Mouse (Mus musculus) adrenal gland, adult (tissue): ENCODE results near the gene Tcam1.
A peak's percentile ranks its signal among the peaks of the same experiment; 100 is the strongest.

Experiments used
- DNase-seq, 2 experiments: peaks; one replicate each; pipeline ENCODE4 v3.0.0; 2022 to 2023; ENCODE audit warnings: low spot score in 1 of 2; ENCODE audit not compliant: inconsistent age in 2 of 2

Gene Tcam1

DNA sequence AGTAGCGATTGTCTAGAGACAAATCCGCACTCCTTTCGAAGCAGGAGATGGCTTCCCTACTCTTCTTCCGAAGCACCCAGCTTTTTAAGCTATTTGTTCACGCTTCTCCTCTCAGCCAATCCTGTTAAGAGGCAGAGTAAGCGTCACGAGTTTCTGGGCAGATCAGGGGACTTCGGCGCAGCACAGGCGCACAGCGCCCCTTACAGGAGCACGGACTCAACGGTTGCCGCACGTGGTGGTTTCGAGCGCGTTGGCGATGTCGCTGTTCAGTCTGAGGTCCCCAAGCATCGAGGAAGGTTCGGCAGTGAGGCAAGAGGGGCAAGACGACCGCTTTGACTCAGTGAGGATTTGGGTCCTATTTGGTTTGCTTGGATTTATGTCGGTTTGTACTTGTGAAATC is at the start of gene Tcam1:
Tcam1 (plus strand) TSS at position 219 of the 400 bp plus-strand sequence.
- DNase-seq: peak; percentile 93 to 98

DNA sequence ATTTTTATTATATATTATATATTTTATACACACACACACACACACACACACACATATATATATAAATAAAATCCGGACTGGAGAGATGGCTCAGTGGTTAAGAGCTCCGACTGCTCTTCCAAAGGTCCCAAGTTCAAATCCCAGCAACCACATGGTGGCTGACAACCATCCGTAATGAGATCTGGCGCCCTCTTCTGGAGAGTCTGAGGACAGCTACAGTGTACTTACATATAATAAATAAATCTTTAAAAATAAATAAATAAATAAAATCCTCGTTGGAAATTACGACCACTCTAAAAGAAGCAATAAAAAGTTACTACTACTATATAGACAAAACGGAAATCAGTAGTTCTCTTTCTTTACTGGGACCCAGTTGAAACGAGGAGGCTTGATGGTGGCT is 42.5 kb upstream of the Tcam1 start:
- DNase-seq: peak in 1 of 2 experiments; percentile 32

DNA sequence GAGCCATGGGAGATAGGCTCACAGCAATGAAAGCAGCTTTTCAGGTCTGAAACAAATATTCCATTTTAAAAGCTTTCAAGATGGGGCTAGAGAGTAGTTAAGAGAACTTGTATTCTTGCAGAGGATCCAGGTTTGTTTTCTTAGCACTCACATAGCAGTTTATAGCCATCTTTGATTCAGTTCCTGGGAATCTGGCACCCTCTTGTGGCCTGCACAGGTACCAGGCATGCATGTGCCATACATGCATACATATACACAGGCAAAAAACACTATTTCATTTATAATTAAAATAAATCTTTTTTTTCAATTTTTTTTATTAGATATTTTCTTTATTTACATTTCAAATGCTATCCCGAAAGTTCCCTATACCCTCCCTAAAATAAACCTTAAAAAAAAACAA is 29.6 kb upstream of the Tcam1 start:
- DNase-seq: no peak

DNA sequence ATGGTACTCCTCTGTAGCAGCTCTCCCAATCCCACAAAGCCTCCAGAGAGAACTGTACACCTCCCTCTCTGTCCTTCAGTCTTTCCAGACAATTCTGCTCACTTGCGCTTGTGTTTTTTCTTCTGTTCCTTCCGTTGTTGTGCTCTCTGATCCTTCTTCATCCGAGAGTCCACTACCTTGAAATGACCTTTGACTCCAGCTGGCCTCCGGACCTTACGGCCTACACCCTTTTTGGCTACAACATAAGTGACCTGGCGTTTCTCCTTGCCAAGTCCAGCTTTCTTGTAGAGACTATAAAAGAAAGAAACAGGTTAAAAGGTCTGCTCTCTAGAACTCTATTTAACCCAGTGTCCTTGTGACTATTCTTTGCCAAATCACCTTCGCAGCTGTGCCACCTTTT is 27.1 kb upstream of the Tcam1 start:
- DNase-seq: no peak

DNA sequence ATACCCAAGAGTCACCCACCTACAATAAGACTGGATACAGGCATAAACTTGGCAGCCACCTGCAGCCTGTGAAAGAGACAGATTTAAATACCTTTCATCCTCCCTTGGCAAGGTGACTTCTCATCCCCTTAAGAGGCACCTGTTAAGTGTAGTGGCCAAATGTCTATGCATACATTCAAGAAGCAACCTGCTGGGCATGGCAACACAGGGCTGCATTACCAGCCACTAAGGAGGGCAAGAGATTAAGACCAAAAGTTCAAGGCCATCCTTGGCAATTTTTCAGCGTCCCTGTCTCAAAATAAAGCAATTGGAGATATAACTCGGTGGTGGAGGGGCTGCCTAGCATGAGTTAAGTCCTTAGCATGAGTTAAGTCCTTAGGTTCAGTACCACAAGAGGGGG is 21.7 kb upstream of the Tcam1 start:
- DNase-seq: no peak

DNA sequence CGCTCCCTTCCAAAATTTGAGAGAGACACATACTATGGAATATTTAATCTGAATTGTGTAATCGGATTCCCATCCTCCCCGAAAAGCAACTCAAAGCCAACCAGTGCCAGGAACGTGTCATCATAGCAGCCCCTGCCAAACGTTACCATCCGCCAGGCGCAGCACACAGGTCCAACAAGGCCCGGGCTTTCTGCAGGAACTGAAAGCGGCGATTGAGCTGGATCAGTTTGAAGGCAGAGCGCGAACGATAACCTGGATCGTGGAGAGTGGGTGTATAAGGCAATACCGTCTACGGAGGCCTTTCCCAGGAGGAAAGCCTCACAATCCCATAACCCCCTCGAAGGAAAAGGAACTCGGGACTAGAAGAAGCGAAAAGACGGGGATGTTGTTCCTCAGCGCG is 21.3 kb upstream of the Tcam1 start:
- DNase-seq: no peak

DNA sequence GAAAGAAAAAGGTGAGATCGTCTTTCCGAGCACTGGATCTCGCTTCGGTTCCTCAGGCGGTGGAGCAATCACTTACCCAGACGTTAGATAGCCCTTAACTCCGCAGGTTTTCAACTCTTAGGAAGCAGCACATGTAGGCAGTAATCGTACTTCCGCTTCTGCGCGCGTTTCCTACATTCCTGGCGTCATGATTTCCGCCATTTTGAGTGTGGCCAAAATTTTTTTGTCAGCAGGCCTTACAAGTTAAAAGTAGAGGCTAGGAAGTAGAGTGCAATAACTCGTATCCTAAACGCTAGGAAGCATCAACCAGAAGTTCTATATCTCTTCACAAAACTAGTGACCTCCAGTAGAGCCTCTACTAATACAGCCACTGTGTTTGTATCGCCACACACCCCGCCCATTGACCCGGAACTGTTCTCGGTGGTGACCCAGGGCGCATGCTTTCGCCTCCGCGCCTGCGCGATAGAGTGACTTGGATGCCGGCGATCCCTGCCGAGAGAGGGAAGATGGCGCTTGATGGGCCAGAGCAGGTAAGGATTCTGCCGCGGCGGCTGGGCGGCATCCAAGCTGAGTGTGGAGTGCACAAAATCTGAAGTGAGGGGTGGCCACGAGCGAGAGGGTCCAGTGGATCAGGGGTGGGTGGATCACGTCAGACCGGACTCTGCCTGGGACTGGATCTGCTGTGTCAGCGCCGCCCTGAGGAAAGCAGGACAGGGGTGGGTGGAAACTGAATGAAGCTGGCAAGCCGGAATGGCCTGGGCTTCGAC is 20.6 kb upstream of the Tcam1 start, which contains the start of the genes Ftsj3 and Psmc5:
Ftsj3 (minus strand) TSS at position 395 of the 767 bp plus-strand sequence.
Psmc5 (plus strand) TSS at position 470 of the 767 bp plus-strand sequence.
- DNase-seq: peak; percentile 98 to 100

DNA sequence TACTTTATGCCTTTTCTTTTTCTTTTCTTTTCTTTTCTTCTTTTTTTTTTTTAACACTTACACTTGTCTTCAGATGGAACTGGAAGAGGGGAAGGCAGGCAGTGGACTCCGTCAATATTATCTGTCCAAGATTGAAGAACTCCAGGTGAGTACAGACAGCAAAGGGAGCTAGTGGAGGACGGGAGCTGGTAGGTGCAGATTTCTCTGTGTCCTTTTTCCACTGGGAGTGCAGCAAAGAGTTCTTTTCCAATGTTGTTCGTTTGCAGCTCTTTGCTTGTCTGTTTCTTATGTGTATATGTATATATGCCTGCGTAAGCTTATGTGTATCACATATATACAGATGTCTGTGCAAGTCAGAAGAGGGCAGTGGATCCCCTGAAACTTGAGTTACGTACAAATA is 19.7 kb upstream of the Tcam1 start:
- peak in 1 of 2 experiments; percentile 68 for DNase-seq

DNA sequence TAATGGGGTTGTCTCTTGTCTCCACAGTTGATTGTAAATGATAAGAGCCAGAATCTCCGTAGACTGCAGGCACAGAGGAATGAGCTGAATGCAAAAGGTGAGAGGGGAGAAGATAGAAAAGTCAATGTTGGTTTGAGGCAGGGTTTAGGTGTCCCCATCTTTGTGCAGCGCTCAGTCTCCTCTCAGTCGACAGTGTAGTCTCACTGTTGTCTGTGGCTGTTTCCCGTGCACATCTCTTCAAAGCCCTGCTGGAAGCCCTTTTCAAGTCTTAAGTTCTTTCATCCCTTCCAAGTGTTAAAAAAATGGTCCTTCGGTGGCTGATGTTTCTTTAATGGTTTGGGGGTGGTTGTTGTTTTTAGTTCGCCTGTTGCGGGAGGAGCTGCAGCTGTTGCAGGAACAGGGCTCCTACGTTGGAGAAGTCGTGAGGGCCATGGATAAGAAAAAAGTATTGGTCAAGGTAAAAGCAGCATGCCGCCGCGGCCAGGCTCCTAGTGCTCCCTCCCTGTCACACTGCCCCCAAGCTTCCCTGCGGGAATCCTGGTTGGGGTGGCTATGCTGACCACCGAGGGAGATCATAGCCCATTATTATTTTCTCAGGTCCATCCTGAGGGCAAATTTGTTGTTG is 15.5 kb upstream of the Tcam1 start:
- peak in 1 of 2 experiments; percentile 58 for DNase-seq

DNA sequence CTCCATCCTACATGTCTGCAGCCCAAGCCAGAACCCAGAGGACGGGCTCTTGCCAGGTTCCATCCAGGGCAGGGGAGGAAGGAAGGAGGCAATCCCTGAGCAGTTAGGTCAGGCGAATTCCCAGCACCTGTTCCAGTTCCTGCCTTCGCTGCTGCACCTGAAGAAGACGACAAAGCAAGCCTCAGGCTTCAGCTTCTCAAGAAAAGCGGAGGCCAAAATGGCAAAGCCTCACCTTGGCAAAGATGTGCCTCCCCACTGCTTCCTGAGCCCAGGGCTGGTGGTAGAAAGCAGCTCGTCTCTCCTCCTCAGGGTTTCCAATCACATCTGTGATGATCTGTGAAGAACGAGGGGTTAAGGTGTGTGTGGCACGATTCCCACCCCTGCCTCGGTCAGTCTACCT is 12.5 kb upstream of the Tcam1 start:
- peak in 1 of 2 experiments; percentile 29 for DNase-seq

DNA sequence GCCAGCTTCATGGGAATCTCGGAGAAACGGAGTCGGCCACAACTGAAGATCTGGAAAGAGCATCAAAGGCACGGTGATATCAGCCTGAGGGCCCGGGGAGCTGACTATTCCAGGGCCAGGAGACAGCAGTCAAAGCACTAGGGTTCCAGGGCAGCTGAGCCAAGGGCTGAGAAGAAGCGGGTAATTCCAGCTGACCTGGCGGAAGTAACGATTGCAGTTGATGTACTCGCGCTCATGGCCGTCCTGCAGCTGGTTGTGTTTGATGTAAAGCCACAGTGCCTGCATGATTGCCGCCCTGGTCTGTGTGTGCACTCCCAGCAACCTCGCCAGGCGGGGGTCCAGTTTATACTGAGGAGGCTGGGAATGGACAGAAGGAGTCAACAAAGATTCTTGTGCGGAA is 11.5 kb upstream of the Tcam1 start:
- peak in 1 of 2 experiments; percentile 37 for DNase-seq

DNA sequence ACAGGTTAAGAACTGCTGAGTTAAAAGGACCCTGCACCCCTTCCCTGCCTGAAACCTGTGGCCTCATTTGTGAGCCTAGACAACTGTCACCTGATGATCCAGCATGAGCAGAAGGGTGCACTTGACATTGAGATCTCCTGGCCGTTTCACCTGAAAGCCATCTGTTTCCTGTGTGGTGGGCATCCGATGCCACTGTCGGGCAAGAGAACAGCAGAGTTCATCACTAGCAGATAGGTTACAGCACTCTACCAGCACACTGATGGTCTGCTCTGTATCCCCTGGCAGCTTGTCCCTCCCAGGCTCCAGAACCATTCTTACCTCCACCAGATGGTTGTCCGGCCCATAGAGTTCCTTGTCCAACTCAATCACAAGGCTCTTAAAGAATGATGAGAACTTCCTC is 10.9 kb upstream of the Tcam1 start:
- peak in 1 of 2 experiments; percentile 30 for DNase-seq

DNA sequence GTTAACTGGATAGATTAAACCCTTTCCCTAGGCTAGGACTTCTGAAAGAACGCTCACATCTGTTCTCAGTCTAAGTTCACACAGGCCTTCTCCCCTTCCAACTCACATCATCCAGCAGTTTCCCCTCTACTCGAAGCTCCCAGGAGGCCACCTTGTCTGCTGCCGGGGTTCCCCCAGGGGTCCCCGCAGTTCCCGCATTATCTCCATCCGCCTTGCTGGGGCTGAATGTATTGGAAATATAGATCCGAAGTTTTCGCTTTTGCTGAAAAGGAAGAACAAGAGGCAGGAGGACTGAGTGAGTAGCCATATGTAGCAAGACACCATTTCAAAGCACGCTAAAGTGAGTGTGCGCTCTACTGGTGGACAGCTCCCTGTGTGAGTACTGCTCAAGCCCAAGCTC is 10.0 kb upstream of the Tcam1 start:
- peak in 1 of 2 experiments; percentile 40 for DNase-seq

DNA sequence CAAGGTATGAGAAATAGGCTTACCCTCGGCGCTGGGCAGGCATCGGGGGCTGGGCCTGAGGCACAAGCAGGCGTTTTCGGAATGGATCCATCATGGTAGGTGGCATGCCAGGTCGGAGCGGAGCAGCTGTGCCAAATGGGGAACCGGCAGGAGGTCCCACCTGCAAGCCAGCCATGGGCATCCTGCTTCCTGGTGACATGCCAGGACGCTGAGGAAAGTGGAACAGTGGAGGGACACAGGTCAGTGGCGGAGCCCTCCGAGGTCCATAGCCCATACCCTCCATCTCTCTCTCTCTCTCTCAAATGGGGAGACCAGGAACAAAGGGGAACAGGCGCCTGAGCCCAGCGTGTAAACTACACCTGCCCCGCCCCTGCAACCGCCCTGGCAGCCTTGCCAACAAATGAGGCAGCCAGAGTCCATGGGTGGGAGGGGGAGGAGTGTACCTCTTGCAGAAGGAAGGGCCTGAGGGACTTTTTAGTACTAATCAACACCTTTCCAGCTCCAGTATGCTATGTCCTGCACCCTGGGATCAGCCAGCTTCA is 9.1 kb upstream of the Tcam1 start:
- peak; percentile 73 to 87 for DNase-seq

DNA sequence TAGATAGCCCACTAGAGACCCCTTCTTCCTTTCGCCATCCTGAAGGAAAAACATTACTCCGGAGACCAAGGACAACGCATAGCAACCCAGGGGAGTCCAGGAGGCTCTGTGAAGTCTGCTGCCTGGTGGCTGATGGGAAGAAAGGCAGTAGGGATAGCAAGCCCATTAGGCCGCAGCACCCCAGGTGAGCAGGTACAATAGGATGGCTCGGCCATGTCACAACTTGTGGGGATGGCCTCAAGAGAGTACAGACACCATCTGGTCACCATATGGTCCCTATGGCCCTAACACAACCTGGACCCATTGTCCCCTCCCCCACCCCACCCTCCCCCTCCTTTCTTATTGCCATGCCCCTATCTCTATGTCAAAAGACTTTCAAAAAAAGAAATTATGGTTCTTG is 8.6 kb upstream of the Tcam1 start:
- DNase-seq: no peak

DNA sequence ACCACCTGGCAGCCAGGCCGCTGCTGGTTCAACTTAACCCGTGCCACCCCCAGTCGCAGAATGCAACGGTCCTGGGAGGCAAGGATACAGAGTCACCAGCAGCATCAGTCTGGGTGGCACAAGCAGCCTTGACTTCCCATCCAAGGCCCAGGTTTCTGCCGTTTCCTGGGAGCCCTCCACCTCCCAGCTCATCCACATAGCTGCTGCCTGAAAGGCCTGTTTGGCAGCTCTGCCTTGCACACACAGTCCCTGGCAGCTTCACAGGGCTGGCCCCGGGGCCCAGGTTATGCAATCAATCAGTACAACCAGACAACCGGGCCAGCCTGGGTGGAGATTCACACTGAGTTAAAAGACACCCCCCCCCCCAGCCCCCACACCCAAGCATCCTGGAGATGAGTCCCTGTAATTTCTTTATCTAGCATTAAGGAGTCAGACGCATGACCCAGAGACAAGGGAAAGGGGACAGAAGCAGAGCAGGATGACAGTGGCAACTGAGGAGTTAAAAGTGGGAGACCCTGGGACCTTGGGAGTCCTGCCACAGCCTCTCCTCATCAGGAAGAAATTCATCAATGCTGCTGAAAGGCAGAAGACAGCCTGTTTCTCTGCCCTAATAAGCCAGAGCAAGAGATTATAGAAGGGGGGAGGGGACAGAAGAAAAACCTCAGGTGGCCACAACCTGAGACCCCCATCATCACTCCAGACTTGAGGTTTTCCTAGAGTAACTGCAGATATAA is 8.0 kb upstream of the Tcam1 start:
- peak; percentile 93 to 95 for DNase-seq

DNA sequence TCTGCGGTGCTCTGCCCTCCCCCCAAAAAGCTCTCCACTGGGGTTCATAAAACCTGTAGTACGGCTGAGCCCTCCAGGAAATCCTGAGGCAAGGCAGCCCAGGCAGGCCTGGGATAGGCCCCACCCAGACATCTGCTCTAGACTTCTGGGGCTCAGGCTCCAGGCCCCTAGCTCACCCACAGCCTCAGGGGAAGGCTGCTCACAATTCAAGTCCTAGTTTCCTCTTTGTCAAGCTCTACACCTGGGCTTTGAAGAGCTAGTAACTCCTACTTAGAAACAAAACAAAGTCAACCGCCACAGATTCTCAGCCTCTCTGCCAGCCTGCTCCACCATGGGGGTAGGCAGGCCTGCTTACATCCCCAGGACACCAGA is 7.4 kb upstream of the Tcam1 start:
- DNase-seq: peak; percentile 52 to 80

DNA sequence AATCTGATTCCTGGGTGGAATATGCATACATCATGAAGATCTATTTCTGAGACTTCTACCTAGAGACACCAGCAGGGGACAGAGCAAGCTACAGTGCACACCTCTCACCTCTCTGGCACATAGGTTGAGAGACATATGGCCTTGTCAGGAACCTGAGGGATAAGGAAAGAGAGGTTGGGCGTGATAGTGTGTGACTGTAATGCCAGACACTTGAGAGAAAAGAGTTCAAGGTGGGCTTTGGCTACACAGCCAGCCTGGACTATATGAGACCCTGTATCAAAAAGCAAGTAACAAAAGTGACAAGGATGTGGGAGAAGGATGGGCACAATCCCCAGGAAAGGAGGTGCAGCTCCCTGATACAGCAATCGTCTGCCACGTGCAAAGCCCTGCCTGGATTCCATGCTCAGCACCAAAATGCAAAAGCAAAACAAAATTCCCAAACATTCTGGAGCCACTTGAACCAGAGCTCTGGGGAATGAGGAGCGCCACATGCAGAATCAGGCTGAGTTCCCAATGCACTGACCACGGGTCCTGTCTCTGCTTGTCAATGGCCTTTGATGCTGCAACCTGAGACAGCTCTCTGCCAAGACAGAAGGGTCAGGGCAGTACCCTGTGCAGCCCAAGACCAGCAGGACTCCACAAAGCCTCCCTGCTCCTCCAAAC is 5.2 kb upstream of the Tcam1 start:
- peak; percentile 51 to 82 for DNase-seq

DNA sequence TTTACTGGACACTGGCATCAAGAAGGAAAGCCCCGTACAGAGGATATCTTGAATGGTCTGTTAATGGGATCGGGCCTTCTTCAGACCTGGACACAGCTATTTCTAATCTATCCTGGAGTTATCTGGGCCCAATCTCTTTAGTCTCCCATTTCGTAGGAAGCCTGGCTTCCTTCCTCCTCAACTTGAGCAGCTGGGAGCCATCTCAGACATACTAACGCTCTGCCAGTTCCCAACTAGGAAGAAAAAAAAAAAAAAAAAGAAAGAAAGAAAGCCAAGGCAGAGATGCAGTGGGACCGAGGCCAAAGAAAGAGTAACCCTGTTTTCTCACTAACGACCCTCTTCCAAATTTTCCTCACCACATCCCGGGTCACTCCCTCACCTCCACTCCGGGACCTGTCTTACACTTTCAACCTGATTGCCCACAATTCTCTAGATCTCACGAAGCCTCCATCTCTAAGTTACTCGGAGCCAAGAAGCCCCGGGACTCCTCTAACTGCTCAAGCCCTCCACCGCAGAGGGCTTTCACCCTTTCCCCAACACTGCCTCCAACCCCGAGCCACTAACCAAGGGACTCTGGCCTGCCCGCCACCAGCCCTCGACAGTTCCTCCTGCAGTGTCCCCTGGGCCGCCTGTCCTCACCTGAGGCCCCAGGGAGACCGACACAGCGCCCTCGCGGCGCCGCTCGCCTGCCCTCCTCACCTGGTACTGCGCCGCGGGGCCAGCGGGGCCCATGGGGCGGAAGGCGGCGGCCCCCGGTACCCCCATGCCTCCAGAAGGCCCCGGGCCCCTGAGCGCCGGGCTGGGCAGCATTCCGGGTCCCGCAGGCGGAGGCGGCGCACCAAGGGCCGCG is 4.5 kb upstream of the Tcam1 start:
- peak in 1 of 2 experiments; percentile 76 for DNase-seq
